Mouse (Mus musculus) spleen, adult 2 months (tissue): ENCODE data around the gene Irf3. TPM values are rescaled to one million over a fixed set of nuclear protein-coding genes. Genes with fewer than 3 reads are reported as not detected.

Source experiments
- DNase-seq, 2 experiments: peaks; one replicate each; pipeline versions ENCODE4 v3.0.0 to v3.0.0-alpha.2; 2012 to 2021; ENCODE audit warnings: low spot score in 2 of 2, low read depth in 1 of 2
- H3K27ac ChIP-seq: fragments of 200-500 bp; 2 replicates; pipeline ENCODE4 v1.5.1; 2012; ENCODE audit warnings: low read length, inconsistent platforms; ENCODE audit not compliant: insufficient read depth
- H3K27me3 ChIP-seq: fragments of 200-500 bp; 2 replicates; pipeline ENCODE4 v1.6.1; 2012; ENCODE audit warnings: mild to moderate bottlenecking, moderate library complexity, low read length, inconsistent platforms; ENCODE audit not compliant: control insufficient read depth, insufficient read depth
- H3K36me3 ChIP-seq: fragments of 200-500 bp; 2 replicates; pipeline ENCODE4 v1.6.1; 2012; ENCODE audit warnings: mild to moderate bottlenecking, low read length, inconsistent platforms; ENCODE audit not compliant: control insufficient read depth, insufficient read depth
- H3K4me1 ChIP-seq: fragments of 200-500 bp; 2 replicates; pipeline ENCODE4 v1.6.1; 2011; ENCODE audit warnings: inconsistent platforms; ENCODE audit not compliant: control insufficient read depth, insufficient read depth, insufficient read length
- H3K4me3 ChIP-seq: fragments of 200-500 bp; 2 replicates; pipeline ENCODE4 v1.5.1; 2011; ENCODE audit warnings: mild to moderate bottlenecking, inconsistent platforms; ENCODE audit not compliant: insufficient read depth, insufficient read length; ENCODE audit errors: extremely low read depth
- CTCF ChIP-seq: fragments of 200-500 bp; IDR thresholded peaks from 2 replicates; pipeline ENCODE4 v1.5.1; 2011; ENCODE audit warnings: mild to moderate bottlenecking, inconsistent platforms; ENCODE audit not compliant: insufficient read depth, insufficient read length, insufficient replicate concordance; ENCODE audit errors: extremely low read depth
- POLR2A ChIP-seq: fragments of 200-500 bp; IDR thresholded peaks from 2 replicates; pipeline ENCODE4 v1.6.1; 2011; ENCODE audit warnings: low read depth, low read length, inconsistent platforms
- WGBS: fragments of 180-500 bp; shearing (Covaris S2); methylation state at CpG from one replicate; pipeline ENCODE4 v1.1.7; 2018; 5-methylcytosine and 5-hydroxymethylcytosine counted together
- polyA plus RNA-seq: library from polyadenylated mRNA; depleted of rRNA; stranded (reverse); fragments of >200 nt; gene quantifications from 2 replicates; pipeline ENCODE4 v1.2.3, GENCODE M21; 2012

Gene Irf3
- polyA plus RNA-seq, 1 experiment, result 134 TPM

- no peaks in the 10 kb centered on the region for H3K4me1 ChIP-seq
- no peak overlapping the region for H3K4me3 ChIP-seq
- WGBS, result 90% methylated on average over 12 of the region's 12 CpGs
- no peak for DNase-seq
- H3K27me3 ChIP-seq, result no peaks in the 10 kb centered on the region
- H3K27ac ChIP-seq, result no peak overlapping the region
- TF ChIP-seq POLR2A (no peak), CTCF (no peak)
- H3K36me3 ChIP-seq, result peaks cover 57% of the 10 kb centered on the region
Measured at GRCm38 (mm10) chr7:45006503-45006902, 9.1 kb downstream of the Irf3 start.

DNA sequence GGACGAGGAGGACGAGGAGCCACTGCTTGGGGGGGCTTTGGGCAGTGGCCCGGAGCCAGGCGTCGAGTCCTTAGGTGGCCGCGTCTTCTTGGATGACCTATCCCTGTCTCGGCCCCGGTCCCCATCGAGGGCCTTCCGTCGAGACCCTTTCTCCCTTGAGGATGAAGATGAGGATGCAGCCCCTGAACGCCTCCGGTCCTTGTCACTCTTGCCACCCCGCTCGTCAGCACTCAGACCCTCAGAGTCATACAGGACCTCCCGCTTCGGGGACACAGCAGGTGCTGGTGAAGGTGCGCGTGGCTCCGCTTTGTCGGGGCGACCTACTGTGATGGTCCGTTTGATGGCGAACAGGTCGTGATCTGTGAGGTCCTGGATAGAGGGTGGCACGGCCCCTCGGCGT, 9.7 kb downstream of the Irf3 start:
- TF ChIP-seq CTCF (no peak), POLR2A (no peak)
- Histone ChIP-seq H3K27me3 (no peaks in the 10 kb centered on the region), H3K36me3 (peaks cover 57% of the 10 kb centered on the region), H3K4me3 (no peak overlapping the region), H3K4me1 (no peaks in the 10 kb centered on the region), H3K27ac (no peak overlapping the region)
- 97% methylated on average over 29 of the region's 29 CpGs for WGBS
- no peak for DNase-seq

GRCm38 (mm10) chr7:45007846-45008245, 10.4 kb downstream of the Irf3 start:
- 96% methylated on average over 30 of the region's 30 CpGs for WGBS
- H3K4me1 ChIP-seq, result no peaks in the 10 kb centered on the region
- H3K36me3 ChIP-seq, result peaks cover 53% of the 10 kb centered on the region
- no peak for DNase-seq
- no peak overlapping the region for H3K4me3 ChIP-seq
- TF ChIP-seq POLR2A (no peak), CTCF (no peak)
- no peaks in the 10 kb centered on the region for H3K27me3 ChIP-seq
- no peak overlapping the region for H3K27ac ChIP-seq

DNA sequence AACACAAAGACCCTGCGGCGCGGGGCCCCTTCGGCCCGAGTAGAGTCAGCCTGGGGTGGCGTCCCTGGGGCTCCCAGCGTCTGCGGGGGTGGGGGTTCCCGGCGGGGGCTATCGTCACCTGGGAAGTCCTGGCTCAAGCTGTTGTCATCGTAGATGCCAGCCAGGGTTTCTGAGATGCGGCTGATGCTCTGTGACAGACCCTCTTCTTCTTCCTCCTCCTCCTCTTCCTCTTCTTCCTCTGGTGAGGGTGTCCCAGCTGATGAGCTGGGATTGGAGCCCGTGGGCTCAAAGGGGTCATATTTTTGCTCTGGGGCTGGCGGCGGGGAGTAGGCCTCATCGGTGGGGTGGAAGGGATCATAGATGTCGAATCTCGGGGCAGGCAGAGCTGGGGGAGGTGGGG, 11.0 kb downstream of the Irf3 start:
- TF ChIP-seq POLR2A, result no peak
- TF ChIP-seq CTCF, result no peak
- H3K27ac ChIP-seq, result no peak overlapping the region
- WGBS, result 94% methylated on average over 19 of the region's 19 CpGs
- no peaks in the 10 kb centered on the region for H3K27me3 ChIP-seq
- H3K36me3 ChIP-seq, result peaks cover 49% of the 10 kb centered on the region
- no peak overlapping the region for H3K4me3 ChIP-seq
- DNase-seq, result no peak
- no peaks in the 10 kb centered on the region for H3K4me1 ChIP-seq

GRCm38 (mm10) chr7:45012011-45012410, 14.6 kb downstream of the Irf3 start:
- Histone ChIP-seq H3K27me3 (no peaks in the 10 kb centered on the region), H3K4me3 (no peak overlapping the region), H3K4me1 (peaks cover 2% of the 10 kb centered on the region; the same call in 1 of the 2 replicates), H3K27ac (no peak overlapping the region), H3K36me3 (peaks cover 26% of the 10 kb centered on the region)
- TF ChIP-seq POLR2A, result no peak
- TF ChIP-seq CTCF, result no peak
- WGBS, result 96% methylated on average over 6 of the region's 6 CpGs
- no peak for DNase-seq

DNA sequence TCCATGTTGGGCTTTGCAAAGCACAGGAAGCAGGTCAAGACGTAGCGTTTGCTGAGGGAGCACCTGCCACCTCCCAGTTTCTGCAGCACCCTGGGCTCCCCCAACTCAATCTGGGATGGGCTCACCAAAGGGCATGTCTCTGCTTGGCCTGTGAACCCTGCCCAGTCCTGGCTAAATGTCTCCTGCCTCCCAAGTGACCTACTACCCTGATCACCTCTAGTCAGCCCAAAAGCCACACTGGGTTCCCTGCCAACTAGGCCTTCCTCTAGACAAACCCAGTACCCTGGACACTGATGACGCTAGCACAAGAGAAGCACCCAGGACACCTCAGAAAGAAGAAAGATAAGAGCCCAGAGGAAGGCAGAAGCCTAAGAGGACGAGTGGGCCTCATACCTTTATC, 15.4 kb downstream of the Irf3 start:
- H3K27me3 ChIP-seq, result no peaks in the 10 kb centered on the region
- no peak for TF ChIP-seq POLR2A
- no peak for TF ChIP-seq CTCF
- WGBS, result 90% methylated on average over 4 of the region's 4 CpGs

DNA sequence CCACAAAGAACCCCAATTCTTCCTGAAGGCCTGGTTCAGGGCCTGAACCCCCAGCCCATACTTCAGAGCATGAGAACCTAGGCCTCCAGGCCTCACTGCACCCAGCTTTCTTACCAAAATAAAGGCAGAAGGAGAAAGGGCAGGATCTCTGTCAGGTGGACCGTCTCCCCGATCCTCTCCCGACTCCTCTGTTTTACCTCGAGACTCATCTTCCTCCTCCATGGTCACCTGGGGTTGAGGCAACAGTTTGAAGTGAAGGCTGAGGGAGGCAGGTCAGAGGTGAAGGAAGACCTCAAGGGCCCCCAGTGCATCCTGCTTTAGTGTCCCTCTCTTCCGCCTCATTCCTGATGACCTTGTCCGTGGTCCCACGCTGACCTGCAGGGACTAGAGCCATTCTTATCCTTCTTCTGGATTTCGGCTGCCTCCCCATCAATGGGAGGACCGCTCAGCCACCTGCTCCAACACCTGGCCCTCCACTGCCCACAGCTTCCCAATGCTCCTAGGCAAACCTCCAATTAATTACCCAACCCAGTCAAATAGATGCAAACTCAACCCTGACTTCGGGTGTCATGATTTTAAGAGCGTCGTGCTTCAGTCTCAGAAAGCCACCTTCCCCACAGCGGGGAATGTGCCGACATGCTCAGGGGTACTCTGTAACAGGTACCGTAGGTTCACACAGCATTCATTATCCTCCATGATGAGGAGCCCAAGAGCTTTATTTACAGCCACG, 16.1 kb downstream of the Irf3 start:
- Histone ChIP-seq H3K4me3 (no peak overlapping the region), H3K27ac (no peak overlapping the region), H3K27me3 (no peaks in the 10 kb centered on the region), H3K4me1 (peaks cover 6% of the 10 kb centered on the region; the same call in 1 of the 2 replicates), H3K36me3 (peaks cover 11% of the 10 kb centered on the region)
- TF ChIP-seq CTCF, result no peak
- no peak for TF ChIP-seq POLR2A
- WGBS, result 95% methylated on average over 16 of the region's 16 CpGs
- DNase-seq, result no peak

More for the DNA sequence above, 15.4 kb downstream of the Irf3 start:
- Histone ChIP-seq H3K4me3 (no peak overlapping the region), H3K4me1 (peaks cover 2% of the 10 kb centered on the region; the same call in 1 of the 2 replicates), H3K27ac (no peak overlapping the region), H3K36me3 (peaks cover 18% of the 10 kb centered on the region)
- DNase-seq, result no peak
